Mouse (Mus musculus): ENCODE results near the gene Prss50.

DNA sequence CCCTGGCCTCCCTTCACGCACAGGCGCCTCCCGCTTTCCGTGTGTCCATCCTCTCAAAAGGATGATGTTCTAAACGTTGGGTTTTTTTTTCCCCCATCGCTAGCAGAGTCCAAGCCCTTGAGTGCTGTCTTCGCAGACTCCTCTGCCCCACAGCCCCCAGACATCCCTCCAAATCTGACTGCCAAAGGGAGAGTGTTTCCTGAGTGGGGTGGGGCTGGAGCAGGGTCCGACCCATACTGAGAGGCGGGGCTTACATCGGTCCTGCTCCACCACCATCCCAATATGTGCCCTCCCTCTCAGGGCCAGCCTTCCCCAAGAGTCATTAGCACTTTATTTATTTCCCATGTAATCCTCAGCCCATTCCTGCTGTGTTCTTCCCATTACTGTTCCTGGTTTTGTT is 22.8 kb upstream of the Prss50 start:
- TF ChIP-seq POLR2A (IDR thresholded peaks at IDR 0.05; ENCODE audit: low read depth, low read length) (no peak), CTCF (IDR thresholded peaks at IDR 0.05; ENCODE audit: borderline replicate concordance, insufficient read depth, low read length) (no peak)

Data from embryonic fibroblast, embryonic 13.5 days (primary cell).